Mouse (Mus musculus) midbrain, embryonic 12.5 days (tissue): Measurements from ENCODE around the gene Pgam2. TPM values are rescaled to one million over a fixed set of nuclear protein-coding genes. Genes with fewer than 3 reads are reported as not detected.
A peak's percentile ranks its signal among the peaks of the same experiment; 100 is the strongest.

Experiments
- ATAC-seq: fragments of 200-750 bp; cut with Nextera tagmentation; 2 replicates; pipeline ENCODE4 v1.8.0; 2017; ENCODE audit warnings: low read depth, moderate TSS enrichment, moderate library complexity; ENCODE audit not compliant: low FRiP score
- H3K27ac ChIP-seq: fragments of 300-500 bp; sonication (generic); replicated peaks from 2 replicates; pipeline ENCODE4 v1.5.1; 2016; ENCODE audit warnings: mild to moderate bottlenecking
- H3K27me3 ChIP-seq: fragments of 300-500 bp; sonication (generic); 2 replicates; pipeline ENCODE4 v1.6.1; 2016; ENCODE audit warnings: mild to moderate bottlenecking
- H3K36me3 ChIP-seq: fragments of 300-500 bp; sonication (generic); 2 replicates; pipeline ENCODE4 v1.6.1; 2016
- H3K4me1 ChIP-seq: fragments of 300-500 bp; sonication (generic); 2 replicates; pipeline ENCODE4 v1.6.1; 2016
- H3K4me2 ChIP-seq: fragments of 300-500 bp; sonication (generic); replicated peaks from 2 replicates; pipeline ENCODE4 v1.6.1; 2016; ENCODE audit warnings: mild to moderate bottlenecking, moderate library complexity
- H3K4me3 ChIP-seq: fragments of 300-500 bp; sonication (generic); 2 replicates; pipeline ENCODE4 v1.5.1; 2016; ENCODE audit warnings: mild to moderate bottlenecking
- H3K9ac ChIP-seq: fragments of 300-500 bp; sonication (generic); replicated peaks from 2 replicates; pipeline ENCODE4 v1.6.1; 2016; ENCODE audit warnings: mild to moderate bottlenecking, moderate library complexity
- H3K9me3 ChIP-seq: fragments of 300-500 bp; sonication (generic); 2 replicates; pipeline ENCODE4 v1.6.1; 2016; ENCODE audit warnings: mild to moderate bottlenecking
- WGBS: fragments of 180-500 bp; shearing (Covaris S2); methylation state at CpG from one replicate; pipeline ENCODE4 v1.1.7; 2016; 5-methylcytosine and 5-hydroxymethylcytosine counted together
- polyA plus RNA-seq: library from polyadenylated mRNA; unstranded; fragments of >200 nt; fragmentation: Nextera tagmentation; extraction: Ambion mirVana; gene quantifications from 2 replicates; pipeline ENCODE4 v1.2.1, GENCODE M21; 2016

The Pgam2 gene
- 3.2 and 5.5 TPM in 2 replicates for polyA plus RNA-seq

DNA sequence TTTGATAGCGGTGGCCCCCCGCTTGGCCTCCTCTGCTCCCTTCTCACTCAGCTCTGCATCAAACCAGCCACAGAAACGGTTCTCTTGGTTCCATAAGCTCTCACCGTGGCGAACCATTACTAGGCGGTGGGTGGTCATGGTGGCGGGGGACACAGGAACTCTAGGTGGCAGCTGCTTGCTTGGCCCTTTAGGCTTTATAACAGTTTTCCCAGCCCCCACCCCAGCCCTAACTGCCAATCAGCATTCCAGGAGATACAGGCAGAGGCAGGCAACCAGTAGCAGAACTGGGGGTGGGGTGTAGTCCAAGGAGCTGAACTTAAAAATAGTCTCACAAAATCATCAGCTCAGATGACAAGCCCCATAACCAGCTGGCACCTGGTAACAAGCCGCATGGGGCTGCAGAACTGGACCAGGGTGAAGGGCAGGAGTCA is at the start of gene Pgam2:
Gene Pgam2 (minus strand): TSS at position 183 of the 431 bp plus-strand sequence.
- H3K4me3 ChIP-seq = no peak within 1 kb of the TSS
- H3K4me1 ChIP-seq = peaks cover 8% of the 10 kb centered on the region; the same call in 1 of the 2 replicates
- H3K27ac ChIP-seq = no peak within 1 kb of the TSS
- H3K36me3 ChIP-seq = peaks cover 32% of the 10 kb centered on the region
- H3K9me3 ChIP-seq = no peaks in the 10 kb centered on the region
- no peak within 1 kb of the TSS for H3K9ac ChIP-seq
- 60% methylated on average over 8 of the region's 8 CpGs for WGBS
- H3K4me2 ChIP-seq = no peak within 1 kb of the TSS
- no peak for ATAC-seq
- H3K27me3 ChIP-seq = no peaks in the 10 kb centered on the region

DNA sequence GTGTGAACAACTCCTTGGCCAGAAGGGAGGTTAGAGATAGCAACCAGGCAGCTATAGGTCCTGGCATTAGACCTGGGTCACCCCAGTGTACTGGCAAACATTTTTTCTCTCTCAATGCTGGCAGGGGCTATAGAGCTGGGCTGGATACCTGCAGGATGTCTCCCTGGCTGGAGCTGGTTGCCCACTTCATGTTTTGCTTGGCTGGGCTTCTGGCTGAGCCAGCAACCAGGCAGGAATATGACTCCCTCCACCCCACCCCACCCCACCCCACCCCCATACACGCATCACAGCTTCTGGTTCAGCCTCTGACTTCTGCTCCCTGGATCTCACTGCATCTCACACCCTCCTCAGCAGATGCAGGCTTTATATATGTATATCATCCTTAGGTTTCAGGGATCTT is 48.8 kb upstream of the Pgam2 start:
- Histone ChIP-seq H3K36me3 (no peaks in the 10 kb centered on the region), H3K9ac (no peak overlapping the region), H3K27ac (no peak overlapping the region), H3K27me3 (no peaks in the 10 kb centered on the region), H3K4me2 (no peak overlapping the region), H3K9me3 (no peaks in the 10 kb centered on the region), H3K4me1 (no peaks in the 10 kb centered on the region; the same call in 1 of the 2 replicates), H3K4me3 (no peak overlapping the region)
- ATAC-seq = no peak
- WGBS = 47% methylated on average over 1 of the region's 1 CpGs

DNA sequence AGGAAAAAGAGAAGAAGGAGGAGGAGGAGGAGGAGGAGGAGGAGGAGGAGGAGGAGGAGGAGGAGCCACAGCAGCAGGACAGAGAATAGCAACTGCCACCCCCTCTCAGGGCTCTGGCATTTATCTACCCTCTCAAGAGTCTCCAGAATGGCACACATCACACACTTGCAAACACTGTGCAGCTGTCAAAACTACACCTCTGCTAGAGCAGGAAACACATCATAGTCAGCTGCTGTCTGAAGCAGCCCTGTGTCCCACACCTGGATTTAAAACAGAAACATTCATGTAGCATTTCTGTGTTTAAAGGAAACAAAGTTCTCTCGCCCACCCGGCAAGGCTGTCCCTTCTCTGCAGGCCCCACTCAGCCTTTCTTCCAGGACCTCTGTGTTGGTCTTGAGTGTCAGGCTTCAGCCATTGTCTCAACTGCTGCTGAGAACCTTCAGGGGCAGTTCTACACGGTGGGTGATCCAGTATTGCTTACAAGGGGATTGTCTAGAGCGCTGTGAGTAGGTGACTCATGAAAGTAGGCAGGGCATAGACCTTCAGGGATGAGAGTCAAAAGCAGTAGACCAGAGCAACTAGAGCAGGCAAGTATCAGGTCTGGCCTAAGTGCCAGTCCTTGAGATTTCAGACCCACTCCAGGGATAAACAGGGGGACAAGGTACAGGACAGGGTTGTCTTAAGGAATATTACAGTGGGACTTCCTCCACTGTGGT is 47.6 kb upstream of the Pgam2 start:
- H3K4me3 ChIP-seq = no peak overlapping the region
- 63% methylated on average over 4 of the region's 4 CpGs for WGBS
- no peaks in the 10 kb centered on the region for H3K36me3 ChIP-seq
- H3K27me3 ChIP-seq = no peaks in the 10 kb centered on the region
- H3K4me2 ChIP-seq = no peak overlapping the region
- no peak overlapping the region for H3K9ac ChIP-seq
- no peaks in the 10 kb centered on the region; the same call in 1 of the 2 replicates for H3K4me1 ChIP-seq
- no peaks in the 10 kb centered on the region for H3K9me3 ChIP-seq
- no peak overlapping the region for H3K27ac ChIP-seq
- no peak for ATAC-seq

DNA sequence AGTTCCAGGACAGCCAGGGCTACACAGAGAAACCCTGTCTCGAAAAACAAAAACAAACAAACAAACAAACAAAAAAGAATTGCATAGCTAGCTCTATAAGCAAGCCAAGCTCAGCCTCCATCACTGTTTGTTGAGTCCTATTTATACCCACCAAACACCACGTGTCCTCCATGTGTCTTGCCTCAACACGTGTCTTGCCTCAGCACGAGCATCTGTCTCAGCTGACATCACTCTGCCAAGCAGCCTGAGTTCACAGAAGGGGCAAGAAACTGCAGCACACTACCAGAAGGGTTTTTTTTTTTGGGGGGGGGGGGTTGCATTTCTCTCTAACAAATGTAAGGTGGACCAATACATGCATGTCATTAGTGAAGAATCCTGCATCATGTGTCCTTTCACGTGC is 46.9 kb upstream of the Pgam2 start:
- ATAC-seq = no peak
- no peak overlapping the region for H3K4me2 ChIP-seq
- no peaks in the 10 kb centered on the region; the same call in 1 of the 2 replicates for H3K4me1 ChIP-seq
- no peaks in the 10 kb centered on the region for H3K9me3 ChIP-seq
- no peak overlapping the region for H3K27ac ChIP-seq
- H3K4me3 ChIP-seq = no peak overlapping the region
- WGBS = 80% methylated on average over 5 of the region's 5 CpGs
- no peaks in the 10 kb centered on the region for H3K36me3 ChIP-seq
- no peaks in the 10 kb centered on the region for H3K27me3 ChIP-seq
- H3K9ac ChIP-seq = no peak overlapping the region

DNA sequence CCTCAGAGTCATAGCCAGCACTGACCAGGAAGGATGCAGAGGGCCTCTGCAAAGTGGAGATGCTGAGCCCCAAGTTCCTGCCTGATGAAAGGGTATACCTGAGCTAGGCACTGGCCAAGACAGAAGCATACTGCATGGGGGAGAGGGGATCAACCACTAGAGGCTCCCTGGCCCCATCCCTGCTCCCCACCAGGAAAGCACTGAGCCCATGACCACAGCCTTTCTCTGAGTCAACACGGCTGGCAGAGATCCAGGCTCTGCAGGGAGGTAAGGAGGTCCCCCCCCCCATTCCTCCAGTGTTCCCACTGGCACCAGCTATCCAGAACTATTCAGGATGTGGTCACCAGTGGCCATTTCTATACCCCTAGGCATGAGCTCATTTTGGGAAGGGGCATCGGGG is 45.8 kb upstream of the Pgam2 start:
- H3K27me3 ChIP-seq = no peaks in the 10 kb centered on the region
- 75% methylated on average over 2 of the region's 2 CpGs for WGBS
- H3K4me2 ChIP-seq = no peak overlapping the region
- no peak for ATAC-seq
- H3K4me3 ChIP-seq = no peak overlapping the region
- no peaks in the 10 kb centered on the region for H3K9me3 ChIP-seq
- no peak overlapping the region for H3K27ac ChIP-seq
- no peak overlapping the region for H3K9ac ChIP-seq
- H3K36me3 ChIP-seq = no peaks in the 10 kb centered on the region
- no peaks in the 10 kb centered on the region; the same call in 1 of the 2 replicates for H3K4me1 ChIP-seq

DNA sequence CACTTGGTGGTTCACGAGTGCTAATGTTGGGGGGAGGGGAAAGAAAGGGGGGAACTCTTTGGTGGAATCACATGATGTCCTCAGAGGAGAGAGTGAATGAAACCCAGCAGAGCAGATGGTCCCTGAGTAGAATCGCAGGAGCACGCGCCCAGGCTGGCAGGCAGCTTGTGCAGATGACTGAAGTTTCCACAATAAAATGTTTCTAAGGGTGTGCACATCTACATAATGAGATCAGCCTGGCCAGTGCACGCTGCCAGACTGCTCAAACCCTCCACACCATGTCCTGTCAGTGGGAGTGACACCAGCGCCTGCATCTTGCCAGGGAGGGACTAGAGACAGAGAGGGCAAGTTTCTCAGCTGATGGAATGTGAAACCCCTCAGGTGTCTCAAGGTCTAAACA is 45.2 kb upstream of the Pgam2 start:
- Histone ChIP-seq H3K27me3 (no peaks in the 10 kb centered on the region), H3K9ac (no peak overlapping the region), H3K9me3 (no peaks in the 10 kb centered on the region), H3K4me2 (no peak overlapping the region), H3K4me1 (no peaks in the 10 kb centered on the region; the same call in 1 of the 2 replicates), H3K4me3 (no peak overlapping the region), H3K27ac (no peak overlapping the region), H3K36me3 (no peaks in the 10 kb centered on the region)
- ATAC-seq = peak; percentile 30; the same call in 1 of the 2 replicates
- WGBS = 54% methylated on average over 6 of the region's 6 CpGs

DNA sequence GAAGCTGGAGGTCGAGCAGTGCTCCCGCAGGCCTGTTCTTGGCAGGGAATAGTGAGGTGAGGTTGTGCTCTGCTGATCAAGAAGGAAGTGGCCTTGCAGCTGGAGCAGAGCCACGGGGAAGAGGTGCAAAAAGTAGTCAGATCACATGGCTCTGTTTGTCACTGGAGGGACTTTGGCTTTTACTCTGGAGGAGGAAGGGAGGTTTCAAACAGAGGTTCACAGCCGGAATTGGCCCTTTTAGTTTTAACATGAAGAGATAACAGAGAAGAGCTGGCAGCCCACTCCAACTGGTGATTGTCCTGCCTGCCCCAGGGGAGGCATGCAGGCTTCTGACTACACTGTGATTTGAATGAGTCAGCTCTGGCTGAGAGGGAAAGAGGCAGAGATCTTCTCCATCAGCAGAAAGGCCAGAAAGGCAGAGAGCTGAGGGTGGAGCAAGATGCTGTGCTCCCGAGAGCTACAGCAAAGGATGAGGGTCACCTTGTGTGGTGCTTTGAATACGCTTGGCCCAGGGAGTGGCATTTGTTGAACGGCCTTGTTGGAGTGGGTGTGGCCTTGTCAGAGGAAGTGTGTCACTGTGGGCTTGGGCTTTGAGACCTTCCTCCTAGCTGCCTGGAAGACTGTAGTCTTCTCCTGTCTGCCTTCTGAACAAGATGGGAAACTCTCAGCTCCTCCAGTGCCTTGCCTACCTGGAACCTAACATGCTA is 43.3 kb upstream of the Pgam2 start:
- WGBS = 77% methylated on average over 7 of the region's 7 CpGs
- no peak for ATAC-seq

DNA sequence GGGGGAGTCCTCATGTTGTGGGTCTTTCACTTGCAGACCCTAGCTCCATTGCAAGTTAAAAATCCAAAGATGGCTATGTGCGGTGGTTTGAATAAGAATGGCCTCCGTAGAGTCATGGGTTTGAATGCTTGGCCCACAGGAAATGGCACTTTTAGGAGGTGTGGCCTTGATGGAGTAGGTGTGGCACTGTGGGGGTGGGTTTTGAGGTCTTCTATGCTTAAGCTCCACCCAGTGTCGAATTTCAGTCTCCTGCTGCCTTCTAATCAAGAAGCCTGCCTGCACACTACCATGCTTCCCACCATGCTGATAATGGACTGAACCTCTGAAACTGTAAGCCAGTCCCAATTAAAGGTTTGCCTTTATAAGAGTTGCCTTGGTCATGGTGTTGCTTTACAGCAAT is 39.6 kb upstream of the Pgam2 start:
- no peak for ATAC-seq
- Histone ChIP-seq H3K4me1 (no peaks in the 10 kb centered on the region), H3K4me3 (no peak overlapping the region), H3K4me2 (no peak overlapping the region), H3K36me3 (no peaks in the 10 kb centered on the region), H3K27me3 (no peaks in the 10 kb centered on the region), H3K9me3 (no peaks in the 10 kb centered on the region), H3K27ac (no peak overlapping the region), H3K9ac (no peak overlapping the region)
- 76% methylated on average over 3 of the region's 3 CpGs for WGBS

More for the DNA sequence above, 43.3 kb upstream of the Pgam2 start:
- H3K9me3 ChIP-seq = no peaks in the 10 kb centered on the region
- H3K36me3 ChIP-seq = no peaks in the 10 kb centered on the region
- no peaks in the 10 kb centered on the region for H3K27me3 ChIP-seq
- H3K9ac ChIP-seq = no peak overlapping the region
- no peaks in the 10 kb centered on the region; the same call in 1 of the 2 replicates for H3K4me1 ChIP-seq
- no peak overlapping the region for H3K4me3 ChIP-seq
- H3K27ac ChIP-seq = no peak overlapping the region
- no peak overlapping the region for H3K4me2 ChIP-seq

DNA sequence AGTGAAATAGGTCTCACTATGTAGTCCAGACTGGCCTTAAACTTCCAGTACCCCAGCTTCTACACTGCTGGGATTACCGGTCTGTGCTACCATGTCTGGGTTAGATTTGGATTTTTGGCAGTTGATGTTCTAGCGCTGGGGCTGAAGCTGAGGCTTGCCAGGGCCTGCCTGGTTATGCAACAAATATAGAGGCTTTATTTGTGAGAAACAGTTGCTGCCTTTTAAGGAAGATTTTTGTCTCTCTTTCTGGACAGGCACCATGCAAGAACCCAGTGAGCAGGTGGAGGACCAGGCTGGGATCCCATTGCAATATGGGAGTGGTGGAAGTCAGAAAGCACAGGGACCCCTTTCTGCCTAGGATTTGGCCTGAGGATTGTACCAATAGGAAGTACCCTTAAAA is 38.2 kb upstream of the Pgam2 start:
- H3K9me3 ChIP-seq = no peaks in the 10 kb centered on the region
- H3K9ac ChIP-seq = no peak overlapping the region
- H3K4me3 ChIP-seq = no peak overlapping the region
- H3K4me2 ChIP-seq = no peak overlapping the region
- no peak for ATAC-seq
- H3K36me3 ChIP-seq = no peaks in the 10 kb centered on the region
- WGBS = 96% methylated on average over 2 of the region's 2 CpGs
- H3K27ac ChIP-seq = no peak overlapping the region
- peaks cover 6% of the 10 kb centered on the region; the same call in 1 of the 2 replicates for H3K4me1 ChIP-seq
- no peaks in the 10 kb centered on the region for H3K27me3 ChIP-seq

DNA sequence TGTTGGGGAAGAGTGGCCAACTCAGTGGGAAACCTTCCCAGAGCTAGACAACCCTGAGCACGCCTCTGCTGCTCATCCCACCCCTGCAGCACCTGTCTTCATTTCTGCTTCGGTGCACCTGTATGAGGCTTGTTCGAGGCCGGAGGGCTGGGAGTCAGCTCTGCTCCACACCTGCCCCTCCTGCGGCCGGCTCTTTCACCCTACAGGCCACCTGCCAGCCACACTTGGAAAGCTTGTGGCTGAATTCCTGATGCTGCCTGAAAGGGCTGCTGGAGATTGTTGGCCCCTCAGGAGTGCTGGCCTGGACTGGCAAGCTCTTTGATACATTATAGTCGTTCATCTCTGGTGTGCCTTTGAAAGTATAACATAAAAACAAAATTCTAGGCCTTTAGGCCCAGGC is 36.8 kb upstream of the Pgam2 start:
- H3K4me3 ChIP-seq = no peak overlapping the region
- no peaks in the 10 kb centered on the region for H3K27me3 ChIP-seq
- peaks cover 11% of the 10 kb centered on the region; the same call in 1 of the 2 replicates for H3K4me1 ChIP-seq
- no peaks in the 10 kb centered on the region for H3K9me3 ChIP-seq
- H3K36me3 ChIP-seq = no peaks in the 10 kb centered on the region
- WGBS = 80% methylated on average over 7 of the region's 7 CpGs
- no peak overlapping the region for H3K4me2 ChIP-seq
- no peak overlapping the region for H3K9ac ChIP-seq
- no peak overlapping the region for H3K27ac ChIP-seq
- no peak for ATAC-seq

DNA sequence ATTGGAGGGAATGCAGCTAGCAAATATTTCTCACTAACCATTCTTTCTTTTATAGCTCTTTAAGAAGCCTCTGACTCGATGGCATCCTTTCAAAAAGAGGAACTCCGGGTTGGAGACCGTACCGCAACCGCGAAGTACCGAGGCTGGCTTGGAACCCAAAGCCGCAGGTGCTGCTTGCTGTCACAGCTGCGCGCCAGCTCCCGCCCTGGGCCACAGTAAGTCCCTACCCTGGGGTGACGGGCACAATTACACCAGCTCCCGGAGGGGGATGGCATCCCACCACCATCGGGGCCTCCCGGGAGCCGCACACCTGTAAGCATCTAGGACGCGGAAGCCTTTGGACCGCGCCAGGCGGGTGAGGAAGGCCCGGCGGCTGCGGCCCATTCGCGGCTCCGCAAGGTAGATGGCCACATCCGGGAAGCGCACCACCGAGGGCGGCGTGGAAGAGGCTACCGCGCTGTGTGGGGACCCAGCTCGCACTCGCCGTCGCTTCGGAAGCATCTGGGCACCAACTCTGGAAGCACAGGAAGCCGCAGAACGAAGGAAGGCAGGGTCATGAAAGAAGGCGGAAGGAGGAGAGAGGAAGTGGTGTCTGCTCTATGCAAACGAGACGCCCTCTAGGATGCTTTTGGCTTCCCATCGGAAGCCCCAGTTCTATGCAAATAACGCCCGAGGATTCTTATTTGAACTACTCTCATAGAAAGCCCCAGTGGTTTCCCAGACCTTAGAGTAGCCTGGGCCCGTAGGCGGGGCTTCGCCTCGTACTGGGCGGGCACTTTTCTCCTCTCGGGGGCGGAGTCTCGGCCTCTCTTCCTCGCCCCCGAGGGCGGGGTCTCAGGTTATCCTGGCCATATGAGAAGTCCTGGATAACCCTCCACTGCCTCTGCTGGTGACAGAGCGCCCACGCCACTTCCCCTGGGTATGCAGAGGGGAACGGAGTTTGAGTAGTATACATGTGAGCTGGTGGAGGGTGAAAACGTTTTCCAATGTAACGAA is 34.0 kb upstream of the Pgam2 start, which contains the start of gene Polm:
Gene Polm (minus strand): TSS at position 766 of the 996 bp plus-strand sequence.
- peak; percentile 95 for ATAC-seq
- Histone ChIP-seq H3K27me3 (no peaks in the 10 kb centered on the region), H3K27ac (peak within 1 kb of the TSS; percentile 75), H3K4me3 (peak within 1 kb of the TSS; percentile 74), H3K4me2 (peak within 1 kb of the TSS; percentile 95), H3K36me3 (peaks cover 12% of the 10 kb centered on the region), H3K9me3 (no peaks in the 10 kb centered on the region), H3K9ac (peak within 1 kb of the TSS; percentile 85), H3K4me1 (peaks cover 11% of the 10 kb centered on the region; the same call in 1 of the 2 replicates)
- WGBS = under 1% methylated on average over 63 of the region's 63 CpGs
